Mouse (Mus musculus): ENCODE measurements around the gene Gas2. TPM values are rescaled to one million over a fixed set of nuclear protein-coding genes. Genes with fewer than 3 reads are reported as not detected.

Gas2 gene
- total RNA-seq, 1 experiment from 2014 or later, result 40.1 TPM

Other genes with a start within 250 kb of the Gas2 start
- 0.67 and 1.3 TPM in 2 replicates for gene Slc17a6, start 240.0 kb upstream of the Gas2 start, total RNA-seq (2021)
- 11.4 and 12.8 TPM in 2 replicates for gene Fancf, start 252 bp downstream of the Gas2 start, total RNA-seq (2021)
- 29.4 and 35.8 TPM in 2 replicates for gene Svip, start 144.0 kb downstream of the Gas2 start, total RNA-seq (2021)
- gene 1700015G11Rik, start 153.7 kb downstream of the Gas2 start, total RNA-seq (2021), result not detected in 2 replicates